Mouse (Mus musculus): ENCODE measurements at regions not wholly inside any gene's neighbourhood (a gene's known extent, or its start where the extent isn't known, plus 50 kb on each side); places are given as distances from the start of the nearest gene placed in this dataset.

- H3K4me1 ChIP-seq (ENCODE audit: control insufficient read depth, insufficient read depth, insufficient read length, low read length), result no peaks in the 10 kb centered on the region
- no peak overlapping the region for H3K27ac ChIP-seq (replicated peaks; ENCODE audit: low read depth, low read length)
- no peak overlapping the region for H3K4me3 ChIP-seq (ENCODE audit: insufficient read depth, low read depth, low read length)
These were observed 250.1 kb upstream of the Prickle1 start for GRCm38 (mm10) chr15:93845801-93846200.

- Histone ChIP-seq H3K4me1 (ENCODE audit: control insufficient read depth, insufficient read depth, insufficient read length, low read length) (no peaks in the 10 kb centered on the region), H3K4me3 (ENCODE audit: insufficient read depth, low read depth, low read length) (no peak overlapping the region), H3K27ac (replicated peaks; ENCODE audit: low read depth, low read length) (no peak overlapping the region)
These were observed 237.3 kb upstream of the Prickle1 start for GRCm38 (mm10) chr15:93832956-93833355.

GRCm38 (mm10) chr15:93832431-93832936 is 236.8 kb upstream of the Prickle1 start:
- no peak overlapping the region for H3K4me3 ChIP-seq (ENCODE audit: insufficient read depth, low read depth, low read length)

GRCm38 (mm10) chr15:93831148-93831547 is 235.5 kb upstream of the Prickle1 start:
- Histone ChIP-seq H3K4me3 (ENCODE audit: insufficient read depth, low read depth, low read length) (no peak overlapping the region), H3K27ac (replicated peaks; ENCODE audit: low read depth, low read length) (no peak overlapping the region), H3K4me1 (ENCODE audit: control insufficient read depth, insufficient read depth, insufficient read length, low read length) (no peaks in the 10 kb centered on the region)

More at GRCm38 (mm10) chr15:93832431-93832936, 236.8 kb upstream of the Prickle1 start:
- no peaks in the 10 kb centered on the region for H3K4me1 ChIP-seq (ENCODE audit: control insufficient read depth, insufficient read depth, insufficient read length, low read length)
- H3K27ac ChIP-seq (replicated peaks; ENCODE audit: low read depth, low read length), result no peak overlapping the region

- peak overlapping the region; percentile 15; the same call in 1 of the 2 replicates for H3K4me3 ChIP-seq (ENCODE audit: insufficient read depth, low read depth, low read length)
- peaks cover 4% of the 10 kb centered on the region; the same call in 1 of the 2 replicates for H3K4me1 ChIP-seq (ENCODE audit: control insufficient read depth, insufficient read depth, insufficient read length, low read length)
- H3K27ac ChIP-seq (replicated peaks; ENCODE audit: low read depth, low read length), result no peak overlapping the region
These were observed 229.3 kb upstream of the Prickle1 start for GRCm38 (mm10) chr15:93824729-93825694.

- no peak overlapping the region for H3K27ac ChIP-seq (replicated peaks; ENCODE audit: low read depth, low read length)
- no peak overlapping the region for H3K4me3 ChIP-seq (ENCODE audit: insufficient read depth, low read depth, low read length)
- H3K4me1 ChIP-seq (ENCODE audit: control insufficient read depth, insufficient read depth, insufficient read length, low read length), result peaks cover 4% of the 10 kb centered on the region; the same call in 1 of the 2 replicates
These were observed 225.5 kb upstream of the Prickle1 start for GRCm38 (mm10) chr15:93821236-93821635.

- no peaks in the 10 kb centered on the region for H3K4me1 ChIP-seq (ENCODE audit: control insufficient read depth, insufficient read depth, insufficient read length, low read length)
- H3K27ac ChIP-seq (replicated peaks; ENCODE audit: low read depth, low read length), result no peak overlapping the region
- no peak overlapping the region for H3K4me3 ChIP-seq (ENCODE audit: insufficient read depth, low read depth, low read length)
These were observed 216.3 kb upstream of the Prickle1 start for GRCm38 (mm10) chr15:93812011-93812410.

GRCm38 (mm10) chr15:93807993-93808392 is 212.3 kb upstream of the Prickle1 start:
- Histone ChIP-seq H3K4me3 (ENCODE audit: insufficient read depth, low read depth, low read length) (no peak overlapping the region), H3K4me1 (ENCODE audit: control insufficient read depth, insufficient read depth, insufficient read length, low read length) (no peaks in the 10 kb centered on the region), H3K27ac (replicated peaks; ENCODE audit: low read depth, low read length) (no peak overlapping the region)

- H3K27ac ChIP-seq (replicated peaks; ENCODE audit: low read depth, low read length), result no peak overlapping the region
- H3K4me3 ChIP-seq (ENCODE audit: insufficient read depth, low read depth, low read length), result no peak overlapping the region
- H3K4me1 ChIP-seq (ENCODE audit: control insufficient read depth, insufficient read depth, insufficient read length, low read length), result no peaks in the 10 kb centered on the region
These were observed 211.8 kb upstream of the Prickle1 start for GRCm38 (mm10) chr15:93807505-93807904.

GRCm38 (mm10) chr15:93804703-93805102 is 209.0 kb upstream of the Prickle1 start:
- Histone ChIP-seq H3K4me1 (ENCODE audit: control insufficient read depth, insufficient read depth, insufficient read length, low read length) (no peaks in the 10 kb centered on the region), H3K27ac (replicated peaks; ENCODE audit: low read depth, low read length) (no peak overlapping the region), H3K4me3 (ENCODE audit: insufficient read depth, low read depth, low read length) (no peak overlapping the region)

- Histone ChIP-seq H3K4me3 (ENCODE audit: insufficient read depth, low read depth, low read length) (no peak overlapping the region), H3K27ac (replicated peaks; ENCODE audit: low read depth, low read length) (no peak overlapping the region), H3K4me1 (ENCODE audit: control insufficient read depth, insufficient read depth, insufficient read length, low read length) (no peaks in the 10 kb centered on the region)
These were observed 194.8 kb upstream of the Prickle1 start for GRCm38 (mm10) chr15:93790531-93790930.

- Histone ChIP-seq H3K27ac (replicated peaks; ENCODE audit: low read depth, low read length) (no peak overlapping the region), H3K4me3 (ENCODE audit: insufficient read depth, low read depth, low read length) (no peak overlapping the region), H3K4me1 (ENCODE audit: control insufficient read depth, insufficient read depth, insufficient read length, low read length) (no peaks in the 10 kb centered on the region)
These were observed 194.1 kb upstream of the Prickle1 start for GRCm38 (mm10) chr15:93789762-93790161.

GRCm38 (mm10) chr15:93787361-93787760 is 191.7 kb upstream of the Prickle1 start:
- Histone ChIP-seq H3K4me3 (ENCODE audit: insufficient read depth, low read depth, low read length) (no peak overlapping the region), H3K4me1 (ENCODE audit: control insufficient read depth, insufficient read depth, insufficient read length, low read length) (no peaks in the 10 kb centered on the region), H3K27ac (replicated peaks; ENCODE audit: low read depth, low read length) (no peak overlapping the region)

GRCm38 (mm10) chr15:93785846-93786412 is 190.2 kb upstream of the Prickle1 start:
- no peak overlapping the region for H3K4me3 ChIP-seq (ENCODE audit: insufficient read depth, low read depth, low read length)
- no peak overlapping the region for H3K27ac ChIP-seq (replicated peaks; ENCODE audit: low read depth, low read length)
- no peaks in the 10 kb centered on the region for H3K4me1 ChIP-seq (ENCODE audit: control insufficient read depth, insufficient read depth, insufficient read length, low read length)

GRCm38 (mm10) chr15:93783736-93784135 is 188.0 kb upstream of the Prickle1 start:
- Histone ChIP-seq H3K4me3 (ENCODE audit: insufficient read depth, low read depth, low read length) (no peak overlapping the region), H3K27ac (replicated peaks; ENCODE audit: low read depth, low read length) (no peak overlapping the region)

More at GRCm38 (mm10) chr15:93783736-93784135, 188.0 kb upstream of the Prickle1 start:
- H3K4me1 ChIP-seq (ENCODE audit: control insufficient read depth, insufficient read depth, insufficient read length, low read length), result no peaks in the 10 kb centered on the region
